Mouse (Mus musculus): ENCODE measurements at regions not wholly inside any gene's neighbourhood (a gene's known extent, or its start where the extent isn't known, plus 50 kb on each side); places are given as distances from the start of the nearest gene placed in this dataset.
"Not testable (repeated sequence)": the region's sequence is repeated elsewhere in the genome, so short reads cannot be mapped to it uniquely, and the experiment has no call there.

GRCm38 (mm10) chr9:30613715-30614114 is 186.8 kb downstream of the Snx19 start:
- ATAC-seq: no peak
- Histone ChIP-seq H3K4me3 (ENCODE audit: low read length) (no peak overlapping the region), H3K4me2 (ENCODE audit: low read depth, low read length) (no peak overlapping the region), H3K27ac (ENCODE audit: low read length) (no peak overlapping the region), H3K9ac (ENCODE audit: low read depth, low read length) (no peak overlapping the region), H3K9me3 (ENCODE audit: control insufficient read depth, low read length) (no peaks in the 10 kb centered on the region), H3K4me1 (ENCODE audit: control insufficient read depth, insufficient read depth, low read length) (no peaks in the 10 kb centered on the region), H3K36me3 (ENCODE audit: control insufficient read depth, insufficient read depth, low read length) (no peaks in the 10 kb centered on the region), H3K27me3 (replicated peaks; ENCODE audit: control insufficient read depth, insufficient read depth, low read length) (no peaks in the 10 kb centered on the region)
- 75% methylated on average over 6 of the region's 6 CpGs for WGBS

- H3K4me1 ChIP-seq (ENCODE audit: control insufficient read depth, insufficient read depth, low read length): no peaks in the 10 kb centered on the region
- H3K4me3 ChIP-seq (ENCODE audit: low read length): no peak overlapping the region
- no peak overlapping the region for H3K4me2 ChIP-seq (ENCODE audit: low read depth, low read length)
- no peaks in the 10 kb centered on the region for H3K36me3 ChIP-seq (ENCODE audit: control insufficient read depth, insufficient read depth, low read length)
- no peaks in the 10 kb centered on the region for H3K27me3 ChIP-seq (replicated peaks; ENCODE audit: control insufficient read depth, insufficient read depth, low read length)
- ATAC-seq: no peak
- 71% methylated on average over 5 of the region's 5 CpGs for WGBS
- no peak overlapping the region for H3K9ac ChIP-seq (ENCODE audit: low read depth, low read length)
- no peaks in the 10 kb centered on the region for H3K9me3 ChIP-seq (ENCODE audit: control insufficient read depth, low read length)
- H3K27ac ChIP-seq (ENCODE audit: low read length): no peak overlapping the region
Measured at GRCm38 (mm10) chr9:30613003-30613552, 186.2 kb downstream of the Snx19 start.

GRCm38 (mm10) chr9:30610328-30610727 is 183.4 kb downstream of the Snx19 start:
- no peak overlapping the region for H3K27ac ChIP-seq (ENCODE audit: low read length)
- no peaks in the 10 kb centered on the region for H3K9me3 ChIP-seq (ENCODE audit: control insufficient read depth, low read length)
- H3K9ac ChIP-seq (ENCODE audit: low read depth, low read length): no peak overlapping the region
- no peak overlapping the region for H3K4me2 ChIP-seq (ENCODE audit: low read depth, low read length)
- ATAC-seq: no peak
- no peaks in the 10 kb centered on the region for H3K27me3 ChIP-seq (replicated peaks; ENCODE audit: control insufficient read depth, insufficient read depth, low read length)
- H3K4me1 ChIP-seq (ENCODE audit: control insufficient read depth, insufficient read depth, low read length): no peaks in the 10 kb centered on the region
- H3K36me3 ChIP-seq (ENCODE audit: control insufficient read depth, insufficient read depth, low read length): no peaks in the 10 kb centered on the region
- WGBS: 52% methylated on average over 7 of the region's 7 CpGs
- no peak overlapping the region for H3K4me3 ChIP-seq (ENCODE audit: low read length)

- Histone ChIP-seq H3K36me3 (ENCODE audit: control insufficient read depth, insufficient read depth, low read length) (no peaks in the 10 kb centered on the region), H3K27me3 (replicated peaks; ENCODE audit: control insufficient read depth, insufficient read depth, low read length) (no peaks in the 10 kb centered on the region), H3K9ac (ENCODE audit: low read depth, low read length) (no peak overlapping the region), H3K27ac (ENCODE audit: low read length) (no peak overlapping the region), H3K4me2 (ENCODE audit: low read depth, low read length) (no peak overlapping the region), H3K9me3 (ENCODE audit: control insufficient read depth, low read length) (no peaks in the 10 kb centered on the region), H3K4me1 (ENCODE audit: control insufficient read depth, insufficient read depth, low read length) (no peaks in the 10 kb centered on the region), H3K4me3 (ENCODE audit: low read length) (no peak overlapping the region)
- no peak for ATAC-seq
- 61% methylated on average over 7 of the region's 7 CpGs for WGBS
Measured at GRCm38 (mm10) chr9:30599756-30600155, 172.8 kb downstream of the Snx19 start.

- 80% methylated on average over 4 of the region's 4 CpGs for WGBS
Measured at GRCm38 (mm10) chr9:30597691-30598090, 170.8 kb downstream of the Snx19 start.

GRCm38 (mm10) chr9:30597092-30597491 is 170.2 kb downstream of the Snx19 start:
- not testable (repeated sequence) for H3K4me1 ChIP-seq (ENCODE audit: control insufficient read depth, insufficient read depth, low read length); H3K9ac ChIP-seq (ENCODE audit: low read depth, low read length); H3K4me2 ChIP-seq (ENCODE audit: low read depth, low read length); H3K27ac ChIP-seq (ENCODE audit: low read length); H3K9me3 ChIP-seq (ENCODE audit: control insufficient read depth, low read length); ATAC-seq; H3K27me3 ChIP-seq (replicated peaks; ENCODE audit: control insufficient read depth, insufficient read depth, low read length); H3K36me3 ChIP-seq (ENCODE audit: control insufficient read depth, insufficient read depth, low read length); H3K4me3 ChIP-seq (ENCODE audit: low read length)
- WGBS: 83% methylated on average over 6 of the region's 6 CpGs

More at GRCm38 (mm10) chr9:30597691-30598090, 170.8 kb downstream of the Snx19 start:
- Histone ChIP-seq H3K9me3 (ENCODE audit: control insufficient read depth, low read length) (no peaks in the 10 kb centered on the region), H3K4me1 (ENCODE audit: control insufficient read depth, insufficient read depth, low read length) (no peaks in the 10 kb centered on the region), H3K27ac (ENCODE audit: low read length) (no peak overlapping the region), H3K27me3 (replicated peaks; ENCODE audit: control insufficient read depth, insufficient read depth, low read length) (no peaks in the 10 kb centered on the region), H3K4me3 (ENCODE audit: low read length) (no peak overlapping the region), H3K9ac (ENCODE audit: low read depth, low read length) (no peak overlapping the region), H3K4me2 (ENCODE audit: low read depth, low read length) (no peak overlapping the region), H3K36me3 (ENCODE audit: control insufficient read depth, insufficient read depth, low read length) (no peaks in the 10 kb centered on the region)
- no peak for ATAC-seq

- 94% methylated on average over 2 of the region's 2 CpGs for WGBS
- Histone ChIP-seq H3K27ac (ENCODE audit: low read length) (no peak overlapping the region), H3K9me3 (ENCODE audit: control insufficient read depth, low read length) (no peaks in the 10 kb centered on the region), H3K9ac (ENCODE audit: low read depth, low read length) (no peak overlapping the region), H3K36me3 (ENCODE audit: control insufficient read depth, insufficient read depth, low read length) (no peaks in the 10 kb centered on the region), H3K4me3 (ENCODE audit: low read length) (no peak overlapping the region), H3K4me1 (ENCODE audit: control insufficient read depth, insufficient read depth, low read length) (no peaks in the 10 kb centered on the region), H3K27me3 (replicated peaks; ENCODE audit: control insufficient read depth, insufficient read depth, low read length) (no peaks in the 10 kb centered on the region), H3K4me2 (ENCODE audit: low read depth, low read length) (no peak overlapping the region)
- no peak for ATAC-seq
Measured at GRCm38 (mm10) chr9:30592601-30593000, 165.7 kb downstream of the Snx19 start.

GRCm38 (mm10) chr9:30591246-30591645 is 164.3 kb downstream of the Snx19 start:
- 57% methylated on average over 5 of the region's 5 CpGs for WGBS
- no peak overlapping the region for H3K9ac ChIP-seq (ENCODE audit: low read depth, low read length)
- no peaks in the 10 kb centered on the region for H3K9me3 ChIP-seq (ENCODE audit: control insufficient read depth, low read length)
- ATAC-seq: no peak
- H3K27me3 ChIP-seq (replicated peaks; ENCODE audit: control insufficient read depth, insufficient read depth, low read length): no peaks in the 10 kb centered on the region
- no peaks in the 10 kb centered on the region for H3K36me3 ChIP-seq (ENCODE audit: control insufficient read depth, insufficient read depth, low read length)
- H3K27ac ChIP-seq (ENCODE audit: low read length): no peak overlapping the region
- H3K4me2 ChIP-seq (ENCODE audit: low read depth, low read length): no peak overlapping the region
- H3K4me3 ChIP-seq (ENCODE audit: low read length): no peak overlapping the region
- no peaks in the 10 kb centered on the region for H3K4me1 ChIP-seq (ENCODE audit: control insufficient read depth, insufficient read depth, low read length)

- H3K4me3 ChIP-seq (ENCODE audit: low read length): no peak overlapping the region
- no peak for ATAC-seq
- WGBS: 55% methylated on average over 6 of the region's 6 CpGs
- H3K27ac ChIP-seq (ENCODE audit: low read length): no peak overlapping the region
- no peak overlapping the region for H3K4me2 ChIP-seq (ENCODE audit: low read depth, low read length)
- H3K9ac ChIP-seq (ENCODE audit: low read depth, low read length): no peak overlapping the region
- no peaks in the 10 kb centered on the region for H3K9me3 ChIP-seq (ENCODE audit: control insufficient read depth, low read length)
- H3K4me1 ChIP-seq (ENCODE audit: control insufficient read depth, insufficient read depth, low read length): no peaks in the 10 kb centered on the region
- no peaks in the 10 kb centered on the region for H3K27me3 ChIP-seq (replicated peaks; ENCODE audit: control insufficient read depth, insufficient read depth, low read length)
- no peaks in the 10 kb centered on the region for H3K36me3 ChIP-seq (ENCODE audit: control insufficient read depth, insufficient read depth, low read length)
Measured at GRCm38 (mm10) chr9:30590661-30591179, 163.8 kb downstream of the Snx19 start.

- H3K9ac ChIP-seq (ENCODE audit: low read depth, low read length): no peak overlapping the region
- H3K4me1 ChIP-seq (ENCODE audit: control insufficient read depth, insufficient read depth, low read length): no peaks in the 10 kb centered on the region
- WGBS: 85% methylated on average over 9 of the region's 9 CpGs
- H3K4me2 ChIP-seq (ENCODE audit: low read depth, low read length): no peak overlapping the region
- H3K27ac ChIP-seq (ENCODE audit: low read length): no peak overlapping the region
- H3K27me3 ChIP-seq (replicated peaks; ENCODE audit: control insufficient read depth, insufficient read depth, low read length): no peaks in the 10 kb centered on the region
- ATAC-seq: no peak
- H3K36me3 ChIP-seq (ENCODE audit: control insufficient read depth, insufficient read depth, low read length): no peaks in the 10 kb centered on the region
- H3K9me3 ChIP-seq (ENCODE audit: control insufficient read depth, low read length): no peaks in the 10 kb centered on the region
- H3K4me3 ChIP-seq (ENCODE audit: low read length): no peak overlapping the region
Measured at GRCm38 (mm10) chr9:30581271-30581821, 154.4 kb downstream of the Snx19 start.
